Mouse (Mus musculus): ENCODE data around the gene Mdga1. TPM values are rescaled to one million over a fixed set of nuclear protein-coding genes. Genes with fewer than 3 reads are reported as not detected.

Mdga1 gene
- polyA plus RNA-seq, 2 experiments = 4.8 to 13.2 TPM

DNA sequence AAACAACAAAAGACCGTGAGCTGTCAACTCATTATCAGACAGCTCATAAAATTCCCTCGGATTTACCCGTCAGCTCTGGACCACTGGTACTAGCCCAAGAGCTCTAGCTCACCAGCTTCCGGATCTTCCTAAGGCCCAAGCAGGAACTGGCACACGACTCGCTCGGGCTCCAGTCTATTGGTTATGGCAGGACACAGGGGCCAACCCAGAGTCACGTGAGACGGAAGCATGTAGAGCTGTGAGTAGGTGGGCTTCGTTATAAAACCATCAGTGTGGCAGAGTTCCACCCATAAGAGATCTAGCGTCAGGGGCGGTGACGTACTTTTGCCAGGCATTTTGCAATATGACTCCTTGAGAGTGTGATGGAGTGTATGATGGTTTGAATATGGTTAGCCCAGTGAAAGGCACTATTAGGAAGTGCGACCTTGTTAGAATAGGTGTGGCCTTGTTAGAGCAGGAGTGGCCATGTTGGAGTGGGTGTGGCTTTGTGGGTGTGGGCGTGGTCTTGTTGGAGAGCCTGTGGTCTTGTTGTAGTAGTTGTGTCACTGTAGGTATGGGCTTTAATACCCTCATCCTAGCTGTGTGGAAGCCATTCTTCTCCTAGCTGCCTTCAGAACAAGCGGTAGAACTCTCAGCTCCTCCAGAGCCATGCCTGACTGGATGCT, 56.5 kb downstream of the Mdga1 start:
- ATAC-seq (ENCODE audit: low FRiP score, low read depth) (no peak), DNase-seq (ENCODE audit: low spot score) (no peak)
- Histone ChIP-seq H3K4me3 (replicated peaks; ENCODE audit: low read length) (no peak overlapping the region), H3K36me3 (ENCODE audit: control insufficient read depth, insufficient read depth, low read length) (no peaks in the 10 kb centered on the region), H3K27ac (replicated peaks; ENCODE audit: low read depth, low read length) (no peak overlapping the region), H3K4me2 (replicated peaks; ENCODE audit: low read depth, low read length, severe bottlenecking) (no peak overlapping the region), H3K27me3 (ENCODE audit: control insufficient read depth, insufficient read depth, low read length) (no peaks in the 10 kb centered on the region), H3K9me3 (ENCODE audit: control insufficient read depth, low read length) (no peaks in the 10 kb centered on the region), H3K9ac (ENCODE audit: low read depth, low read length, severe bottlenecking) (no peak overlapping the region), H3K4me1 (ENCODE audit: control insufficient read depth, insufficient read depth, low read length) (0 out of 2 replicates have a peak, but pooled peaks cover 4% of the 10 kb centered on the region)
- WGBS = 79% methylated on average over 16 of the region's 16 CpGs
- no peak for TF ChIP-seq POLR2A (IDR thresholded peaks at IDR 0.05; ENCODE audit: borderline replicate concordance, extremely low read depth, insufficient read depth, insufficient read length)

DNA sequence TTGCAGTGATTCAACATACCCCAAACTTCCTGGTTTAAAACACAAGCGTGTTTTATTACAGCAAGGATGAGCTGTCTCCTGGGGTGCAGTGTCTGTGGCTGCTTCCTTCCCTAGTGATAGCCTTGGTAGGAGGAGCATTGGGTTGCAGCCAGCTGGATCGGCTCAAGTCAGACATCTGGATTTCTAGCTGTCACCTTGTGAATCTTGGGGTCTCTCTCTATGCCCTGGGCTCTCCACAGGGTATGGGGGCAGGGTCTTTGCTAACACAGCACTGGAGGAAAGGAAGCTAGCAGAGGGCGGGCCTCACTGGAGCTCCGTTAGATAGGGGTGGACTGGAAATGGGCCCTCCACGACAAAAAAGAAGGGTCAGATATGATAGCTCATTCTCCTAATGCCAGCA, 57.2 kb downstream of the Mdga1 start:
- WGBS = 54% methylated on average over 5 of the region's 5 CpGs
- Histone ChIP-seq H3K4me1 (ENCODE audit: control insufficient read depth, insufficient read depth, low read length) (0 out of 2 replicates have a peak, but pooled peaks cover 4% of the 10 kb centered on the region), H3K4me2 (replicated peaks; ENCODE audit: low read depth, low read length, severe bottlenecking) (no peak overlapping the region), H3K4me3 (replicated peaks; ENCODE audit: low read length) (no peak overlapping the region), H3K9ac (ENCODE audit: low read depth, low read length, severe bottlenecking) (no peak overlapping the region), H3K27ac (replicated peaks; ENCODE audit: low read depth, low read length) (no peak overlapping the region), H3K9me3 (ENCODE audit: control insufficient read depth, low read length) (no peaks in the 10 kb centered on the region), H3K27me3 (ENCODE audit: control insufficient read depth, insufficient read depth, low read length) (no peaks in the 10 kb centered on the region), H3K36me3 (ENCODE audit: control insufficient read depth, insufficient read depth, low read length) (no peaks in the 10 kb centered on the region)
- no peak for TF ChIP-seq POLR2A (IDR thresholded peaks at IDR 0.05; ENCODE audit: borderline replicate concordance, extremely low read depth, insufficient read depth, insufficient read length)
- DNase-seq (ENCODE audit: low spot score) (no peak), ATAC-seq (ENCODE audit: low FRiP score, low read depth) (no peak)

DNA sequence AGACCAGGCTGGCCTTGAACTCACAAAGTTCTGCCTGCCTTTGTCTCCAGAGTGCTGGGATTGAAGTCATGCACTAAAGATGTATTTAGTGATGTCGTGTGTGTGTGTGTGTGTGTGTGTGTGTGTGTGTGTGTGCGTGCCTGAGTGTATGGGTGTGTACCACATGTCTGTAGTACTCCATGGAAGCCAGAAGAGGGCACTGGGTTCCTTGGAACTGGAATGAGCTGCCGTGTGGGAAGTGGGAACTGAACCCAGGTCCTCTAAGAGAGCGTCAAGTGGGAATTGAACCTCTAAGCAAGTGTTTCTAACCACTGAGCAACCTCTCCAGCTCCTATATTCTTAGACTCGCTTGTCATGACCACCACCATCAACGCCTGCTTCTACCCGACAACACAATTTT, 60.9 kb downstream of the Mdga1 start:
- Histone ChIP-seq H3K36me3 (ENCODE audit: control insufficient read depth, insufficient read depth, low read length) (no peaks in the 10 kb centered on the region), H3K4me3 (replicated peaks; ENCODE audit: low read length) (no peak overlapping the region), H3K9me3 (ENCODE audit: control insufficient read depth, low read length) (no peaks in the 10 kb centered on the region), H3K4me1 (ENCODE audit: control insufficient read depth, insufficient read depth, low read length) (no peaks in the 10 kb centered on the region), H3K27me3 (ENCODE audit: control insufficient read depth, insufficient read depth, low read length) (no peaks in the 10 kb centered on the region), H3K27ac (replicated peaks; ENCODE audit: low read depth, low read length) (no peak overlapping the region), H3K9ac (ENCODE audit: low read depth, low read length, severe bottlenecking) (no peak overlapping the region), H3K4me2 (replicated peaks; ENCODE audit: low read depth, low read length, severe bottlenecking) (no peak overlapping the region)
- DNase-seq (ENCODE audit: low spot score) = no peak
- WGBS = 94% methylated on average over 7 of the region's 7 CpGs
- no peak for ATAC-seq (ENCODE audit: low FRiP score, low read depth)
- TF ChIP-seq POLR2A (IDR thresholded peaks at IDR 0.05; ENCODE audit: borderline replicate concordance, extremely low read depth, insufficient read depth, insufficient read length) = no peak

DNA sequence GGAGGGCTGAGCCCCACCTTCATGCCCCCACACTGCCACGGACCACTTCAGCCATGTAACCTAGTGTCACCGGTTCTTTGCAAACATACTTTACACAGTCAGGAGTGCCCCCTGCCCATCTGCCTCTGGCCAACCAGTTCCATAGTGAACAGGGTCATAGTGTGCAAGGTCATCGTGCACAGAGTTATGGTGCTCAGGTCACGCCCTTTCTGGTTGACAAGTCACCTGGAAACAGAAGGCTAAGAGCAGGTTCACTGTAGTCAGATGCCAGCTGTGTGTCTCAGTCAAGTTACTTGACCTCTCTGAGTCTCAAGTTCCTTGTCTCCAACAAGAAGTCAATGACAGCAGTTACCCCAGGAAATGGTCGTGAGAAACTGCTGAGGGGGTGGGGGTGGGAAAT, 65.2 kb downstream of the Mdga1 start:
- Histone ChIP-seq H3K9ac (ENCODE audit: low read depth, low read length, severe bottlenecking) (no peak overlapping the region), H3K4me2 (replicated peaks; ENCODE audit: low read depth, low read length, severe bottlenecking) (no peak overlapping the region), H3K27ac (replicated peaks; ENCODE audit: low read depth, low read length) (no peak overlapping the region), H3K9me3 (ENCODE audit: control insufficient read depth, low read length) (no peaks in the 10 kb centered on the region), H3K4me3 (replicated peaks; ENCODE audit: low read length) (no peak overlapping the region), H3K36me3 (ENCODE audit: control insufficient read depth, insufficient read depth, low read length) (no peaks in the 10 kb centered on the region), H3K4me1 (ENCODE audit: control insufficient read depth, insufficient read depth, low read length) (no peaks in the 10 kb centered on the region), H3K27me3 (ENCODE audit: control insufficient read depth, insufficient read depth, low read length) (no peaks in the 10 kb centered on the region)
- WGBS = 68% methylated on average over 5 of the region's 5 CpGs
- DNase-seq (ENCODE audit: low spot score) (no peak), ATAC-seq (ENCODE audit: low FRiP score, low read depth) (no peak)
- no peak for TF ChIP-seq POLR2A (IDR thresholded peaks at IDR 0.05; ENCODE audit: borderline replicate concordance, extremely low read depth, insufficient read depth, insufficient read length)

DNA sequence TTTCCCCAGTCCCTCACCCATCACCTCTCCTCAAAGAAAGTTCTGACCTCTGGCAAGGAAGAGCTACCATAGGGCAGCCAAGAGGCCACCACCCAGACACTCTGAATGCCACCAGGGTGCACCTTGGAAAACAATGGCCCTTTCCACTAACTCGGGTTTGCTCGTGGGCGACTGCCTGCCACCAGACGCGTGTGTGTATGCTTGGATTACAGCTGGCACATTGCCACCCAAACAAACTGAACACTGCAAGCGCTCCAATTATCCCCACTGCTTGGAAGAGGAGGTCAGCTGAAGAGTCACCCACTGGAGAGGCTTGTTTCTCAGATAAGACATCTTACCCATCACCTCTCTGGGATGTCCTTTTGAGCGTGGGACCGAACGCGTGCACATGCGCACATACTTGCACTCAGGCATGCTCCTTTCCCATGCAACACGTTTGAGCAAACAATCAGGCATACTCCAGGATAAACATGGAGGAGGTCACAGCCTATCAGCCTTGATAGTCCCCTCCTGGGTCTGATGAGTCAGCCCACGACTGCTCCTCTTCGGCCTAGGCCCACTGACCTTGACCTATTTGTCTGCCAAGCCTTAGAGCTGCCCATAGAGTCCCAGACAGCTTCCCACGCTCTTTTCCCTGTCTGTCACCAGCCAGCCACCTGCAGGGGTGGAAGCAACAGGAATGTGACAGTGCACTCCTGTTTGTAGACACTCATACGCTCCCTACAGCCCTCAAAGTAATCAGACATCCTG, 67.3 kb downstream of the Mdga1 start:
- TF ChIP-seq POLR2A (IDR thresholded peaks at IDR 0.05; ENCODE audit: borderline replicate concordance, extremely low read depth, insufficient read depth, insufficient read length) = no peak
- ATAC-seq (ENCODE audit: low FRiP score, low read depth) (no peak), DNase-seq (ENCODE audit: low spot score) (no peak)
- WGBS = 71% methylated on average over 16 of the region's 16 CpGs
- no peaks in the 10 kb centered on the region for H3K9me3 ChIP-seq (ENCODE audit: control insufficient read depth, low read length)
- H3K4me2 ChIP-seq (replicated peaks; ENCODE audit: low read depth, low read length, severe bottlenecking) = no peak overlapping the region
- no peak overlapping the region for H3K9ac ChIP-seq (ENCODE audit: low read depth, low read length, severe bottlenecking)
- H3K4me1 ChIP-seq (ENCODE audit: control insufficient read depth, insufficient read depth, low read length) = no peaks in the 10 kb centered on the region
- H3K27me3 ChIP-seq (ENCODE audit: control insufficient read depth, insufficient read depth, low read length) = no peaks in the 10 kb centered on the region
- H3K36me3 ChIP-seq (ENCODE audit: control insufficient read depth, insufficient read depth, low read length) = no peaks in the 10 kb centered on the region
- no peak overlapping the region for H3K27ac ChIP-seq (replicated peaks; ENCODE audit: low read depth, low read length)
- no peak overlapping the region for H3K4me3 ChIP-seq (replicated peaks; ENCODE audit: low read length)

Data from limb, embryonic 14.5 days (tissue).